Mouse (Mus musculus) testis, adult 2 months (tissue): ENCODE measurements around the gene Plxnc1. TPM values are rescaled to one million over a fixed set of nuclear protein-coding genes. Genes with fewer than 3 reads are reported as not detected.

Experiments used
- H3K27ac ChIP-seq: fragments of 200-500 bp; 2 replicates; pipeline ENCODE4 v1.5.1; 2012; ENCODE audit warnings: low read depth, low read length; ENCODE audit not compliant: control insufficient read depth, insufficient read depth
- H3K27me3 ChIP-seq: fragments of 200-500 bp; 2 replicates; pipeline ENCODE4 v1.6.1; 2012; ENCODE audit warnings: mild to moderate bottlenecking, low read length, moderate library complexity; ENCODE audit not compliant: control insufficient read depth, insufficient read depth
- H3K36me3 ChIP-seq: fragments of 200-500 bp; 2 replicates; pipeline ENCODE4 v1.6.1; 2012; ENCODE audit warnings: mild to moderate bottlenecking, low read length; ENCODE audit not compliant: control insufficient read depth, insufficient read depth
- H3K4me1 ChIP-seq: fragments of 200-500 bp; 2 replicates; pipeline ENCODE4 v1.6.1; 2012; ENCODE audit warnings: low read length; ENCODE audit not compliant: control insufficient read depth, insufficient read depth
- H3K4me3 ChIP-seq: fragments of 200-500 bp; 2 replicates; pipeline ENCODE4 v1.5.1; 2012; ENCODE audit warnings: low read depth, mild to moderate bottlenecking, low read length, moderate library complexity, mixed read lengths; ENCODE audit not compliant: control insufficient read depth
- CTCF ChIP-seq: fragments of 200-500 bp; IDR thresholded peaks from 2 replicates; pipeline ENCODE4 v1.5.1; 2012; ENCODE audit warnings: low read depth, mild to moderate bottlenecking, inconsistent platforms, low read length, moderate library complexity; ENCODE audit not compliant: control insufficient read depth, insufficient read depth, insufficient replicate concordance
- POLR2A ChIP-seq: fragments of 200-500 bp; IDR thresholded peaks from 2 replicates; pipeline ENCODE4 v1.6.1; 2012; ENCODE audit warnings: low read depth, mild to moderate bottlenecking, inconsistent platforms, low read length, moderate library complexity; ENCODE audit not compliant: control insufficient read depth
- polyA plus RNA-seq: library from polyadenylated mRNA; depleted of rRNA; stranded (reverse); fragments of >200 nt; gene quantifications from 2 replicates; pipeline ENCODE4 v1.2.3, GENCODE M21; 2012

Gene Plxnc1
- polyA plus RNA-seq, 1 experiment = 4.0 TPM

- Histone ChIP-seq H3K4me3 (no peak overlapping the region), H3K27me3 (no peaks in the 10 kb centered on the region), H3K4me1 (no peaks in the 10 kb centered on the region), H3K27ac (no peak overlapping the region), H3K36me3 (no peaks in the 10 kb centered on the region)
- TF ChIP-seq POLR2A (no peak), CTCF (no peak)
Observed at GRCm38 (mm10) chr10:94779319-94779718, 165.3 kb downstream of the Plxnc1 start.

- TF ChIP-seq CTCF = no peak
- TF ChIP-seq POLR2A = no peak
- H3K4me1 ChIP-seq = no peaks in the 10 kb centered on the region
Observed at GRCm38 (mm10) chr10:94777576-94777975, 167.1 kb downstream of the Plxnc1 start.

GRCm38 (mm10) chr10:94771496-94771895 lies 173.1 kb downstream of the Plxnc1 start:
- Histone ChIP-seq H3K4me1 (no peaks in the 10 kb centered on the region), H3K27me3 (no peaks in the 10 kb centered on the region), H3K4me3 (no peak overlapping the region), H3K27ac (no peak overlapping the region), H3K36me3 (peaks cover 1% of the 10 kb centered on the region; the same call in 1 of the 2 replicates)
- TF ChIP-seq CTCF (no peak), POLR2A (no peak)

More at GRCm38 (mm10) chr10:94777576-94777975, 167.1 kb downstream of the Plxnc1 start:
- Histone ChIP-seq H3K4me3 (no peak overlapping the region), H3K27ac (no peak overlapping the region), H3K27me3 (no peaks in the 10 kb centered on the region), H3K36me3 (no peaks in the 10 kb centered on the region)

- H3K4me3 ChIP-seq = no peak overlapping the region
- H3K27me3 ChIP-seq = no peaks in the 10 kb centered on the region
- TF ChIP-seq CTCF (no peak), POLR2A (no peak)
- H3K4me1 ChIP-seq = no peaks in the 10 kb centered on the region
- no peaks in the 10 kb centered on the region; the same call in 1 of the 2 replicates for H3K36me3 ChIP-seq
- H3K27ac ChIP-seq = no peak overlapping the region
Observed at GRCm38 (mm10) chr10:94747011-94747410, 197.6 kb downstream of the Plxnc1 start.

- Histone ChIP-seq H3K36me3 (no peaks in the 10 kb centered on the region), H3K27me3 (no peaks in the 10 kb centered on the region), H3K4me3 (no peak overlapping the region), H3K4me1 (no peaks in the 10 kb centered on the region), H3K27ac (no peak overlapping the region)
- TF ChIP-seq CTCF = no peak
- TF ChIP-seq POLR2A = no peak
Observed at GRCm38 (mm10) chr10:94741459-94741858, 203.2 kb downstream of the Plxnc1 start.
